Mouse (Mus musculus): ENCODE results near the gene Gm19402. TPM values are rescaled to one million over a fixed set of nuclear protein-coding genes. Genes with fewer than 3 reads are reported as not detected.
A peak's percentile ranks its signal among the peaks of the same experiment; 100 is the strongest.

Gm19402 gene
- polyA plus RNA-seq, 1 experiment = not detected

- no peaks in the 10 kb centered on the region for H3K79me2 ChIP-seq (ENCODE audit: control insufficient read depth, insufficient read depth)
- no peak overlapping the region for H3K4me2 ChIP-seq (ENCODE audit: low read depth)
- TF ChIP-seq SRF (IDR thresholded peaks at IDR 0.05; ENCODE audit: control insufficient read depth, insufficient read length, low read depth) = no peak
- TF ChIP-seq USF1 (IDR thresholded peaks at IDR 0.05; ENCODE audit: low read depth) = no peak
- TF ChIP-seq TCF12 (IDR thresholded peaks at IDR 0.05; ENCODE audit: insufficient read depth, poor library complexity, severe bottlenecking) = no peak
- no peak for TF ChIP-seq MYOD1 (IDR thresholded peaks at IDR 0.05; ENCODE audit: control insufficient read depth in 1 of 3, insufficient read length in 2 of 3, low read depth in 2 of 3)
- TF ChIP-seq REST (IDR thresholded peaks at IDR 0.05; ENCODE audit: insufficient read depth, insufficient read length) = no peak
- no peak for TF ChIP-seq CEBPB (IDR thresholded peaks at IDR 0.05; ENCODE audit: insufficient read depth, poor library complexity, severe bottlenecking)
- TF ChIP-seq E2F4 (IDR thresholded peaks at IDR 0.05; ENCODE audit: insufficient read depth) = no peak
- no peak for TF ChIP-seq MAX (IDR thresholded peaks at IDR 0.05; ENCODE audit: low read depth)
- no peak for TF ChIP-seq POLR2AphosphoS2 (IDR thresholded peaks at IDR 0.05; ENCODE audit: insufficient read length, low read depth)
- no peak for TF ChIP-seq TCF3 (IDR thresholded peaks at IDR 0.05; ENCODE audit: insufficient read length, low read depth)
- no peak for TF ChIP-seq POLR2A (IDR thresholded peaks at IDR 0.05; ENCODE audit: insufficient read length, low read depth)
- no peak for TF ChIP-seq MYOG (IDR thresholded peaks at IDR 0.05; ENCODE audit: control insufficient read depth in 1 of 3, insufficient read depth in 1 of 3, insufficient read length in 2 of 3, low read depth in 2 of 3)
Observed at GRCm38 (mm10) chr10:77671519-77671918, 19.0 kb downstream of the Gm19402 start.

GRCm38 (mm10) chr10:77670710-77671109 lies 19.8 kb downstream of the Gm19402 start:
- no peaks in the 10 kb centered on the region for H3K79me2 ChIP-seq (ENCODE audit: control insufficient read depth, insufficient read depth)
- no peak overlapping the region for H3K4me3 ChIP-seq
- H3K36me3 ChIP-seq (ENCODE audit: control insufficient read depth, insufficient read depth) = no peaks in the 10 kb centered on the region
- H3K4me2 ChIP-seq (ENCODE audit: low read depth) = no peak overlapping the region
- TF ChIP-seq MYOD1 (IDR thresholded peaks at IDR 0.05; ENCODE audit: control insufficient read depth in 1 of 3, insufficient read length in 2 of 3, low read depth in 2 of 3) = no peak
- peaks cover 14% of the 10 kb centered on the region for H3K27me3 ChIP-seq (ENCODE audit: control insufficient read depth, insufficient read depth, insufficient read length)
- no peak overlapping the region for H3ac ChIP-seq (ENCODE audit: control insufficient read depth, insufficient read length)

More at GRCm38 (mm10) chr10:77671519-77671918, 19.0 kb downstream of the Gm19402 start:
- Histone ChIP-seq H3K4me3 (no peak overlapping the region), H3K27me3 (ENCODE audit: control insufficient read depth, insufficient read depth, insufficient read length) (peaks cover 19% of the 10 kb centered on the region), H3K36me3 (ENCODE audit: control insufficient read depth, insufficient read depth) (no peaks in the 10 kb centered on the region), H3ac (ENCODE audit: control insufficient read depth, insufficient read length) (no peak overlapping the region)

- H3K4me2 ChIP-seq (ENCODE audit: low read depth) = no peak overlapping the region
- H3ac ChIP-seq (ENCODE audit: control insufficient read depth, insufficient read length) = no peak overlapping the region
- peaks cover 6% of the 10 kb centered on the region for H3K27me3 ChIP-seq (ENCODE audit: control insufficient read depth, insufficient read depth, insufficient read length)
- no peaks in the 10 kb centered on the region for H3K79me2 ChIP-seq (ENCODE audit: control insufficient read depth, insufficient read depth)
- H3K36me3 ChIP-seq (ENCODE audit: control insufficient read depth, insufficient read depth) = no peaks in the 10 kb centered on the region
- TF ChIP-seq REST (IDR thresholded peaks at IDR 0.05; ENCODE audit: insufficient read depth, insufficient read length) (no peak), TCF3 (IDR thresholded peaks at IDR 0.05; ENCODE audit: insufficient read length, low read depth) (no peak), MYOD1 (IDR thresholded peaks at IDR 0.05; ENCODE audit: control insufficient read depth in 1 of 3, insufficient read length in 2 of 3, low read depth in 2 of 3) (no peak), MYOG (IDR thresholded peaks at IDR 0.05; ENCODE audit: control insufficient read depth in 1 of 3, insufficient read depth in 1 of 3, insufficient read length in 2 of 3, low read depth in 2 of 3) (no peak), E2F4 (IDR thresholded peaks at IDR 0.05; ENCODE audit: insufficient read depth) (no peak), MAX (IDR thresholded peaks at IDR 0.05; ENCODE audit: low read depth) (no peak), POLR2A (IDR thresholded peaks at IDR 0.05; ENCODE audit: insufficient read length, low read depth) (no peak), POLR2AphosphoS2 (IDR thresholded peaks at IDR 0.05; ENCODE audit: insufficient read length, low read depth) (no peak)
- no peak overlapping the region for H3K4me3 ChIP-seq
Observed at GRCm38 (mm10) chr10:77667402-77667801, 23.2 kb downstream of the Gm19402 start.

- TF ChIP-seq SRF (IDR thresholded peaks at IDR 0.05; ENCODE audit: control insufficient read depth, insufficient read length, low read depth) (no peak), CEBPB (IDR thresholded peaks at IDR 0.05; ENCODE audit: insufficient read depth, poor library complexity, severe bottlenecking) (no peak), MYOD1 (IDR thresholded peaks at IDR 0.05; ENCODE audit: control insufficient read depth in 1 of 3, insufficient read length in 2 of 3, low read depth in 2 of 3) (peak in 2 of 3 experiments; percentile 47 to 61), TCF12 (IDR thresholded peaks at IDR 0.05; ENCODE audit: insufficient read depth, poor library complexity, severe bottlenecking) (no peak), E2F4 (IDR thresholded peaks at IDR 0.05; ENCODE audit: insufficient read depth) (no peak), TCF3 (IDR thresholded peaks at IDR 0.05; ENCODE audit: insufficient read length, low read depth) (peak; percentile 36), USF1 (IDR thresholded peaks at IDR 0.05; ENCODE audit: low read depth) (no peak), POLR2AphosphoS2 (IDR thresholded peaks at IDR 0.05; ENCODE audit: insufficient read length, low read depth) (no peak), REST (IDR thresholded peaks at IDR 0.05; ENCODE audit: insufficient read depth, insufficient read length) (no peak), POLR2A (IDR thresholded peaks at IDR 0.05; ENCODE audit: insufficient read length, low read depth) (no peak), MYOG (IDR thresholded peaks at IDR 0.05; ENCODE audit: control insufficient read depth in 1 of 3, insufficient read depth in 1 of 3, insufficient read length in 2 of 3, low read depth in 2 of 3) (peak in 1 of 3 experiments; percentile 52), MAX (IDR thresholded peaks at IDR 0.05; ENCODE audit: low read depth) (no peak)
- H3K4me2 ChIP-seq (ENCODE audit: low read depth) = no peak overlapping the region
Observed at GRCm38 (mm10) chr10:77666342-77666741, 24.2 kb downstream of the Gm19402 start.

GRCm38 (mm10) chr10:77663949-77664665 lies 26.4 kb downstream of the Gm19402 start:
- H3K79me2 ChIP-seq (ENCODE audit: control insufficient read depth, insufficient read depth) = no peaks in the 10 kb centered on the region
- H3K4me3 ChIP-seq = no peak overlapping the region
- peaks cover 6% of the 10 kb centered on the region for H3K27me3 ChIP-seq (ENCODE audit: control insufficient read depth, insufficient read depth, insufficient read length)
- no peak overlapping the region for H3K4me2 ChIP-seq (ENCODE audit: low read depth)
- no peak overlapping the region for H3ac ChIP-seq (ENCODE audit: control insufficient read depth, insufficient read length)
- TF ChIP-seq MYOD1 (IDR thresholded peaks at IDR 0.05; ENCODE audit: control insufficient read depth in 1 of 3, insufficient read length in 2 of 3, low read depth in 2 of 3) (no peak), MAX (IDR thresholded peaks at IDR 0.05; ENCODE audit: low read depth) (no peak), TCF12 (IDR thresholded peaks at IDR 0.05; ENCODE audit: insufficient read depth, poor library complexity, severe bottlenecking) (no peak), USF1 (IDR thresholded peaks at IDR 0.05; ENCODE audit: low read depth) (no peak), CEBPB (IDR thresholded peaks at IDR 0.05; ENCODE audit: insufficient read depth, poor library complexity, severe bottlenecking) (no peak), MYOG (IDR thresholded peaks at IDR 0.05; ENCODE audit: control insufficient read depth in 1 of 3, insufficient read depth in 1 of 3, insufficient read length in 2 of 3, low read depth in 2 of 3) (no peak), REST (IDR thresholded peaks at IDR 0.05; ENCODE audit: insufficient read depth, insufficient read length) (no peak), E2F4 (IDR thresholded peaks at IDR 0.05; ENCODE audit: insufficient read depth) (no peak), TCF3 (IDR thresholded peaks at IDR 0.05; ENCODE audit: insufficient read length, low read depth) (no peak), POLR2A (IDR thresholded peaks at IDR 0.05; ENCODE audit: insufficient read length, low read depth) (no peak), SRF (IDR thresholded peaks at IDR 0.05; ENCODE audit: control insufficient read depth, insufficient read length, low read depth) (no peak)
- H3K36me3 ChIP-seq (ENCODE audit: control insufficient read depth, insufficient read depth) = no peaks in the 10 kb centered on the region

More at GRCm38 (mm10) chr10:77666342-77666741, 24.2 kb downstream of the Gm19402 start:
- no peak overlapping the region for H3K4me3 ChIP-seq
- no peaks in the 10 kb centered on the region for H3K79me2 ChIP-seq (ENCODE audit: control insufficient read depth, insufficient read depth)
- peaks cover 6% of the 10 kb centered on the region for H3K27me3 ChIP-seq (ENCODE audit: control insufficient read depth, insufficient read depth, insufficient read length)
- H3K36me3 ChIP-seq (ENCODE audit: control insufficient read depth, insufficient read depth) = no peaks in the 10 kb centered on the region
- H3ac ChIP-seq (ENCODE audit: control insufficient read depth, insufficient read length) = no peak overlapping the region
